Mouse (Mus musculus) liver, embryonic 18 days (tissue): ENCODE results near the gene Fgf13. TPM values are rescaled to one million over a fixed set of nuclear protein-coding genes. Genes with fewer than 3 reads are reported as not detected.

Experiments used
- polyA plus RNA-seq: library from polyadenylated mRNA; depleted of rRNA; stranded (reverse); fragments of >200 nt; gene quantifications from 2 replicates; pipeline ENCODE4 v1.2.3, GENCODE M21; 2012; rRNA removed

The Fgf13 gene
- 0.30 TPM in 2 replicates for polyA plus RNA-seq

DNA sequence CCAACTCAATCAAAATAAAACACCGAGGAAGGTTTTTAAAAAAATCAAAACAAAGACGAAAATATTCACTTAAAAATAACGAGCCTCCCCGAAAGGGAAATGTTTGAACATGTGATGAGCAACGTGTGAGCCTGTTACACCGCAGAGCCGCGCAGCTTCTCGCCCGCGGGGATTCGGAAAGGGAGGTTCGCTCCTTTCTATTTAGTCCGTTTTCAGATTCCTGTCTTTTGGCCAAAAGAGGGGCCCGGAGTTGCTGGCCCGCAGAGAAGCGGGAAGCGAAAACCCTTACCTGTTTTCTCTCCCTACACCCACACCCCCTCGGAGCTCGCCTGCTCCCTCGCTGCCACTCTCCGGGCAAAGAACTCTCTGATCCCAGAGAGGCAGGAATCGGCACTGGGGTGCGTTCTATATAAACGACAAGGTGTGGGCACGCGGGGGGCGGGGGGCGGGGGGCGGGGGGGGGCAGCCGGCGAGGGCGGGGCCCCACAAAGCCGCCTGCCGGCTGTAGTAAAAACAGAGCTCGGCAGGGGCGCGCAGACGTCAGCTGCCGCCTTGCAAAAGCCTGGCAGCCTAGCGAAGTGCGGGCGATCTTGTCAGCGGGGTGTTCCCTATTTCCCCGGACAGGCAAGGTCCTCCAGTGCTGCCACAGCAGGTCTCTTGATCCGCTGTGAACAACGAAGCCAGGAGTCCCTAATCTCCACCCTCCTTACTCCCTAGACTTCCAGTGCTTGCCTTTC is at the start of gene Fgf13:
TSS of gene Fgf13 (minus strand) at position 377 of the 737 bp plus-strand sequence.

